Mouse (Mus musculus) c-Kit-negative CD71-positive TER-119-positive erythroid progenitor cells, embryonic 14.5 days (primary cell): ENCODE measurements around the gene Zmym1.
"Not testable (repeated sequence)": the region's sequence is repeated elsewhere in the genome, so short reads cannot be mapped to it uniquely, and the experiment has no call there.

Experiments used
- DNase-seq: peaks from one replicate; pipeline ENCODE4 v3.0.0-alpha.2; 2013; ENCODE audit warnings: low read depth, low spot score

The Zmym1 gene

DNA sequence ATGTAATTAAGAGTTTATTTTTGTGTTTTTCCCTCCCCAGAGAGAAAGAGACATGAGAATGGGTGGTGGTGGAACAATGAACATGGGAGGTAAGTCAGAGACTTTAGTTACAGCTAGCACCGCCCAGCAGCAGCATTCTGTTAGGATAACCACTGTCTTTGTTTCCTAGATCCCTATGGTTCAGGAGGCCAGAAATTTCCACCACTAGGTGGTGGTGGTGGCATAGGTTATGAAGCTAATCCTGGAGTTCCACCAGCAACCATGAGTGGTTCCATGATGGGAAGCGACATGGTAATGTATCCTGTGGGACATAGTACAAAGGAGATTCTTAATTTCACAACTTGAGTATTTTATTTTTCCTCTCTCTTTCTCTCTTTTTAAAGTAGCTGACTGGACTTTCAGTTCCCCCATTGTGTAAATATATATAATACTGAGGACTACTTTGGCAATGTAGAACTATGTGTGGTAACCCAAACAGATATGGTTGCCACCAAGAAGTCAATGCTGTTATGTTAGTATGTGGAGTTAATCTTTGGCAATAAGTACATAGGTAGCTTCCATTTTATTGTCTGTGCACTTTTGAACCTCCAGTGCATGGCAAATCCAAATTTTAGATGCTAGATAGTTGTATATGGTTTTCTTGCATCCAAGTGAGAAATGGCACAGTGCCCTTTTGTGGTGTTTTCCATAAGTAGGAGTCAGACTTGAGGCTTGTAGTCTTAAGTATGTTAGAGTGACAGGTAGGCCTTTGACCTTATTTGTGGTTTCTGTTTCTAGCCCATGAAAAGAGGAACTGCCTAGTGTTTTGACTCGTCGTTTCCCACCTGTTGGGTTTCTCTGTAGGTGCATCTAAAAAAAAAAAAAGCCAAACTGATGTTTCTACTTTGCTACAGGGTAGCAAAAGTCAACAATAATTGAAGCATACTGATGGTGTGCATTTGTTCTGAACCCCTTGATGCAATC, 33.4 kb downstream of the Zmym1 start:
- no peak for DNase-seq

DNA sequence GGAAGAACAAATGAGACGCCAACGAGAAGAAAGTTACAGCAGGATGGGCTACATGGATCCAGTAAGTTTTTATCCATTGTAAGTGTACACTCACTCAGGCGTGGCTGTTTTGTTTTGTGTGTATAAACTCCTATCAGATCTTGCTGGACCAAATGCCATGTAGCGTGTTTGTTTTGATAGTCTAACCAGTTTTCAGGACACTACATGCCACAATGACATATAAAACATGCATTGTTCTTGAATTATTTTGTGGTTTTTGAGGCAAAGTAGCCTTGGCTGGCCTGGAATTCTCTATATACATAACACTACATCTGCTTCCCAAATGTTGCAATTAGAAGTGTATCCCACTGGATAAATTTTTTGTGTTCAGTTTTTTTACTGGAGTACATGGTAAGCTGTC, 34.1 kb downstream of the Zmym1 start:
- DNase-seq, result no peak

GRCm38 (mm10) chr4:127024240-127024639, 36.7 kb downstream of the Zmym1 start:
- DNase-seq, result no peak

GRCm38 (mm10) chr4:127023201-127023600, 37.8 kb downstream of the Zmym1 start:
- no peak for DNase-seq

DNA sequence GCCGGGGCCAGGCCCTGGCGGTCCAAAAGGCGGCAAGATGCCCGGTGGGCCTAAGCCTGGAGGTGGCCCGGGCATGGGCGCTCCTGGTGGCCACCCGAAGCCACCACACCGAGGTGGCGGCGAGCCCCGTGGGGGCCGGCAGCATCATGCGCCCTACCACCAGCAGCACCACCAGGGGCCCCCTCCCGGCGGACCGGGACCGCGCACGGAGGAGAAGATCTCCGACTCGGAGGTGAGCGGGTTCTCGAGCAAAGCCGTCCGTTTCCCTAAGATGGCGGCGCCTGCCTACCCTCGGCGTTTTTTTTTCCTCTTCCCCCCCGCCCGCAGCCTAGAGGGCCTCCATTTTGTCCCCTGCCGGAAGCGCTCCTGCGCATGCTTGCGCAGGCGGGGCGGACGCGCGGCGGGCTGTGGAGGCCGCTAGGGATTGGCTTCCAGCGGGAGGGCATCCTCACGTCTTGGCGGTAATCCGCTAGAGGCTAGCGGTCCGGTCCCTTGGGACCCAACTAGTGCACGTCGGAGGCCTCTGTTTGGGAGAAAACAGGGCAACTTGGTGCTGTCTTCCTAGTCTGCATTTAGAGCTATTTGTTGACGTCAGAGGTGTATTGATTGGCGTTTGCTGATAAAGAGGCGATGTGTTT, 38.8 kb downstream of the Zmym1 start:
- DNase-seq, result peak; percentile 78

GRCm38 (mm10) chr4:127021151-127021945, 39.6 kb downstream of the Zmym1 start, which contains the start of gene Sfpq:
Gene Sfpq (plus strand): TSS chr4:127021324.
- peak; percentile 100 for DNase-seq

DNA sequence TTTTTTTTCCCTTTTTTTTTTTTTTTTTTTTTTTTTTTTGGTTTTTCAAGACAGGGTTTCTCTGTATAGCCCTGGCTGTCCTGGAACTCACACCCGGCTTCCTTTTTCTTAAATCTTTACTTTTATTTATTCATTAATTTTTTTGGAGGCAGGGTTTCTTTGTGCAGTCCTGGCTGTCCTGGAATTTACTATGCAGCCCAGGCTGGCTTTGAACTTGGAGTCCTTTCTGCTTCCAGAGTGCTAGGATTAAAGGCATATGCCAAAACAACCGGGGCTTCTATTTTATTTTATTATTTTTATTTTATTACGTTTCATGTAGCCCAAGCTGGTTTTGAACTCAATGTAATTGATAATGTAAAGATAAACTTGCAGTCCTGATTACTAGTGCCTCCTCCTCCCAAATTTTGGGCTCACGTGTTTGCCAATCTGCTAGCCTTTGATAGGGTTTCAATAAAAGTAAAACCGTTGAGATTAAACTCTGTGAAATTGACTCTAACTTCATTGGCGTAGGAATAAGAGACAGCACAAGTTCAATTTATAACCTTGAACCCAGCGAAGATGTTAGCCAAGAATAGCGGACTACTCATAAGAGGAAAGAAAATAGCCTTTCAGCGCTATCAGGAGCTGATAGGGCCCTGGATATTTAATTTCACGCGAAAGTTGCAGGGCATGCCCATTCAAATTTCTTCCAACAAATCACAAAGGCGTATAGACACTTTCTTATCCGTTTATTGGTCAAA, 40.4 kb downstream of the Zmym1 start:
- no peak for DNase-seq

GRCm38 (mm10) chr4:127016366-127016765, 44.6 kb downstream of the Zmym1 start:
- no peak for DNase-seq

DNA sequence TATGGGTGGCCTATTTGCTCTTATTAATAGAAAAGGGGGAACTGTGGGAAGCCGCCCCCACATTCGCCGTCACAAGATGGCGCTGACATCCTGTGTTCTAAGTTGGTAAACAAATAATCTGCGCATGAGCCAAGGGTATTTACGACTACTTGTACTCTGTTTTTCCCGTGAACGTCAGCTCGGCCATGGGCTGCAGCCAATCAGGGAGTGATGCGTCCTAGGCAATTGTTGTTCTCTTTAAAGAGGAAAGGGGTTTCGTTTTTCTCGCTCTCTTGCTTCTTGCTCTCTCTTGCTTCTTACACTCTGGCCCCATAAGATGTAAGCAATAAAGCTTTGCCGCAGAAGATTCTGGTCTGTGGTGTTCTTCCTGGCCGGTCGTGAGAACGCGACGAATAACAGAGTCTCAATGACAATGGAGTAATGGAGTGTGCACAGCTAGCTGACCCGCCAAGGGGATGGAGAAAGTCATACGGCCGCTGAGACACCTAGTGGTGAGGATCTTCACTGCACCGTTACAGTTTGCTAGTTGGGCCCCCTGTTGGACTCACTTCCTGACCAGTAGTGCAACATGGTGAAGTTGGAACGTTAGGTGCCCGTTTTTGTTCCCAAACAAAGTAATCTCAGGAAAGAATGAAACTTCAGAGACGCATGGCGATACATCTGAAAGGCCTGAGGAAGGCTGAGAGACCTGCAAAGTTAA, 45.5 kb downstream of the Zmym1 start:
- not testable (repeated sequence) for DNase-seq

GRCm38 (mm10) chr4:127005113-127005936, 55.6 kb downstream of the Zmym1 start:
- DNase-seq, result no peak

DNA sequence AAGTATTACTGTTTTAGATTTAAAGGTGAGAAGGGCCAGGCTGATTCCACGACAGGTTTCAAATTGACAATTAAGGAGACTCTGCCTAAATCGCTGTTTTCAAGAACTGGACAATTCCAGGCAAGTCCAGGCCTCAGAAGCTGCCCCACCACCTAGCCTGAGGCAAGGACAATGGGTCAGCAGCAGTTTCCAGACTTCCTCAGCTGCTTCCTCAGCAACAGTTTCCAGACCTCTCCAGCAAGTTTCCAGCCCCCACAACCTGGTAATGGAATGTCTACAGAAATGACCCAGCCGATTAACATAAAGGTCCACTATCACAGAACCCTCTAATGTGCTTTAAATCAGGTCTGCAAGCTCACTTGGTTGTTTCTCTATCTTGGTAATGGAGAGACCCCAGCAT, 56.6 kb downstream of the Zmym1 start:
- DNase-seq, result no peak

GRCm38 (mm10) chr4:127000601-127001105, 60.3 kb downstream of the Zmym1 start:
- no peak for DNase-seq

DNA sequence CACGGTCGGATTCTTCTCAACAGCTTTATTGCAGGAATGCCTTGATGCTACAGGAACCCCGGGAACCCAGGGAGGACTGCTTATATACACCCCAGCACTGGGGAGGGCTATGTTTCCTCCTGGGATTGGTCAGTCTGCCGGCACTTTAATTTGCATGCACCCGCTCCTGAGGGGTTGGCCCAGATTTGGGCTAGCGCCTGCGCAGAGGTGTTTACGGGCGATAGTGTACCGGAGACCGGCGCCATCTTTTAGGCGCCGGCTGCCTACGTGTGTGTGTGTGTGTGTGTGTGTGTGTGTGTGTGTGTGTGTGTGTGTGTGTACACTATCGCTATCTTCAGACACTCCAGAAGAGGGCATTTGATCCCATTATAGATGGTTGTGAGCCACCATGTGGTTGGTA, 61.6 kb downstream of the Zmym1 start:
- not testable (repeated sequence) for DNase-seq
